Mouse (Mus musculus) C2C12 (cell line): ENCODE data around the gene Tm4sf20. TPM values are rescaled to one million over a fixed set of nuclear protein-coding genes. Genes with fewer than 3 reads are reported as not detected.

Experiments
- H3K27me3 ChIP-seq: one replicate; pipeline ENCODE4 v1.6.1; 2011; ENCODE audit not compliant: control insufficient read depth, insufficient read depth, insufficient read length
- H3K36me3 ChIP-seq: one replicate; pipeline ENCODE4 v1.6.1; 2011; ENCODE audit not compliant: control insufficient read depth, insufficient read depth
- H3K4me3 ChIP-seq: one replicate; pipeline ENCODE4 v1.5.1; 2011; ENCODE audit warnings: mild to moderate bottlenecking, control low read depth; ENCODE audit not compliant: poor library complexity, insufficient read depth, severe bottlenecking
- H3K79me2 ChIP-seq: one replicate; pipeline ENCODE4 v1.6.1; 2011; ENCODE audit not compliant: control insufficient read depth, insufficient read depth
- H3K79me3 ChIP-seq: one replicate; pipeline ENCODE4 v1.6.1; 2011; ENCODE audit warnings: low read depth, control low read depth
- H3ac ChIP-seq: one replicate; pipeline ENCODE3; 2011; ENCODE audit warnings: low read depth; ENCODE audit not compliant: control insufficient read depth, insufficient read length
- CEBPB ChIP-seq: IDR thresholded peaks from one replicate; pipeline ENCODE4 v1.6.1; 2011; ENCODE audit warnings: low read depth, mild to moderate bottlenecking, control low read depth, moderate library complexity
- CTCF ChIP-seq: IDR thresholded peaks from one replicate; pipeline ENCODE4 v1.5.1; 2011; ENCODE audit not compliant: control insufficient read depth, insufficient read depth, insufficient read length
- FOSL1 ChIP-seq: IDR thresholded peaks from one replicate; pipeline ENCODE4 v1.8.0; 2011; ENCODE audit warnings: mild to moderate bottlenecking, low read length; ENCODE audit not compliant: poor library complexity, insufficient read depth, severe bottlenecking
- MAX ChIP-seq: IDR thresholded peaks from one replicate; pipeline ENCODE4 v1.6.1; 2011; ENCODE audit warnings: mild to moderate bottlenecking, control low read depth
- MYOD1 ChIP-seq: IDR thresholded peaks from one replicate; pipeline ENCODE4 v1.6.1; 2011; ENCODE audit warnings: low read depth; ENCODE audit not compliant: control insufficient read depth, insufficient read length
- MYOG ChIP-seq: IDR thresholded peaks from one replicate; pipeline ENCODE4 v1.6.1; 2011; ENCODE audit not compliant: control insufficient read depth, insufficient read length; ENCODE audit errors: extremely low read depth
- USF1 ChIP-seq: IDR thresholded peaks from one replicate; pipeline ENCODE4 v1.6.1; 2011; ENCODE audit warnings: low read depth, mild to moderate bottlenecking, control low read depth, moderate library complexity
- polyA plus RNA-seq: library from polyadenylated mRNA; unstranded; fragments of >200 nt; fragmentation: generic; extraction: Trizol; gene quantifications from one replicate; pipeline ENCODE4 v1.2.1, GENCODE M21; 2012; ENCODE audit warnings: missing spikeins

Gene Tm4sf20
- polyA plus RNA-seq, 1 experiment = not detected

DNA sequence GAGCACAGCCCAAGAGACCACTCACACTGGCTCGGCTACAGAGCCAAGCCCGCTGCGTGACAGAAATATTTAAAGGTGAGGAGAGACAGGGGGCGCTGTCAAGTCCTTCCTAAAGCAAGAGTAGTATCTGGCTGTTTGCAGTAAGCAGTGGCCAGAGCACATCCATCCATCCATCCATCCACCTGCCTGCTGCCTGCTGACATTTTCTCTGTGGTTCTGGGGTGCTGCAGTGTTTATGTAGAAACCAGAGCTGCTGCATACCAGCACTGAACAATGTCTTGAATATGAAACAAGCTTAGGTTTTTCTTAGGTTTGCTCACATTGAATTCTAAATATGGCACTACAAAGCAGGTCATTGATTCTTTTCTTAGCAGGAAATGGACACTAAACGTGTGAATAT lies 4.9 kb upstream of the Tm4sf20 start:
- H3K36me3 ChIP-seq = no peaks in the 10 kb centered on the region
- H3K79me3 ChIP-seq = no peaks in the 10 kb centered on the region
- no peak for TF ChIP-seq MAX
- no peak for TF ChIP-seq MYOG
- TF ChIP-seq USF1 = no peak
- no peak for TF ChIP-seq FOSL1
- TF ChIP-seq CTCF = no peak
- TF ChIP-seq MYOD1 = no peak
- TF ChIP-seq CEBPB = no peak
- no peak overlapping the region for H3ac ChIP-seq
- H3K27me3 ChIP-seq = no peaks in the 10 kb centered on the region
- no peaks in the 10 kb centered on the region for H3K79me2 ChIP-seq
- no peak overlapping the region for H3K4me3 ChIP-seq

DNA sequence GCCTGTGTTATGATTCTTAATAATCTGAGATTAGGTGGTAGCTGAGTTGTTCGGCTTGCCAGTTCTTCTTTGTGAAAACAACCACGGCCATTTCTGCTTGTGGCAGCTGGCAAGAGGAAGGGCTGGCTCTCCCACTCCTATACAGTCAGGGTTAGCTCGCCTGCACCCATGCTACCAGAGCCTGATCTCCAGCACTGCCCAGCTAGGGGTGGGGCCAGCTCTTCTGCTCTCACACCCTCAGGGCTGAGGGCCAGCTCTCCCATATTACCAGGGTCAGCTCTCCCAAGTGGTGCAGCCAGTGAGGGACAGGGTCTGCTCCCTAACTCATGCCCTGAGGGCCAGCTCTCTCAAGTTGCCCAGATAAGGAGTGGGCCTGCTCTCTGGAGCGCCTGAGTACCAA lies 4.2 kb upstream of the Tm4sf20 start:
- H3K36me3 ChIP-seq = no peaks in the 10 kb centered on the region
- H3ac ChIP-seq = no peak overlapping the region
- no peaks in the 10 kb centered on the region for H3K79me3 ChIP-seq
- no peaks in the 10 kb centered on the region for H3K27me3 ChIP-seq
- no peak for TF ChIP-seq MYOG
- no peak for TF ChIP-seq USF1
- no peak for TF ChIP-seq CEBPB
- no peak for TF ChIP-seq CTCF
- TF ChIP-seq MYOD1 = no peak
- TF ChIP-seq MAX = no peak
- TF ChIP-seq FOSL1 = no peak
- no peak overlapping the region for H3K4me3 ChIP-seq
- H3K79me2 ChIP-seq = no peaks in the 10 kb centered on the region

DNA sequence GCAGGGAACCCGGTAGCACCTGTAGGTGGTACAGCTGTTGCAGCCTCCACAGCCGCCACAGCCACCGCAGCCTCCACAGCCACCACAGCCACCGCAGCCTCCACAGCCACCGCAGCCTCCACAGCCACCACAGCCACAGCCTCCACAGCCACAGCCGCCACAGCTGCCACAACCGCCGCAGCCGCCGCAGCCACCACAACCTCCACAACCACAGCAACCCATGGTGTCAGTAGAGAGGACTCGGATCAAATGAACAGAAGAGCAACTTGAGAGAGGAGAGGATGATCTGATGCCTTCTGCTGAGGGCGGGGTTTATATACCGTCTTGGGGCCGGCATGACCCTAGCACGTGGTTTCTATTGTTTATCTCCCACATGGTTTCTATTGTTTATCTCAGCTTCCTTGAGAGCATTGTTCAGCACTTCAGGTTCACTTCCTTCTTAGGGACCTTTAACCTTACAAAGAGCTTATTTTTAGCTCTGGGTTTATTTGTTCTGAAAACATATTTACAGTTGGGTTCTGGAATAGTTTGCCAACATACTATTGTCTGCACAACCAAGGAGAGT lies 2.8 kb upstream of the Tm4sf20 start, which contains the start of gene Gm47791:
Gene Gm47791, minus strand, starts transcription at position 222 of the 565 bp plus-strand sequence.
- Histone ChIP-seq H3K27me3 (no peaks in the 10 kb centered on the region), H3ac (no peak within 1 kb of the TSS), H3K36me3 (no peaks in the 10 kb centered on the region), H3K4me3 (no peak within 1 kb of the TSS), H3K79me3 (no peaks in the 10 kb centered on the region), H3K79me2 (no peaks in the 10 kb centered on the region)
- TF ChIP-seq CEBPB = no peak
- no peak for TF ChIP-seq FOSL1
- no peak for TF ChIP-seq MYOD1
- no peak for TF ChIP-seq USF1
- TF ChIP-seq MAX = no peak
- TF ChIP-seq MYOG = no peak
- TF ChIP-seq CTCF = no peak

DNA sequence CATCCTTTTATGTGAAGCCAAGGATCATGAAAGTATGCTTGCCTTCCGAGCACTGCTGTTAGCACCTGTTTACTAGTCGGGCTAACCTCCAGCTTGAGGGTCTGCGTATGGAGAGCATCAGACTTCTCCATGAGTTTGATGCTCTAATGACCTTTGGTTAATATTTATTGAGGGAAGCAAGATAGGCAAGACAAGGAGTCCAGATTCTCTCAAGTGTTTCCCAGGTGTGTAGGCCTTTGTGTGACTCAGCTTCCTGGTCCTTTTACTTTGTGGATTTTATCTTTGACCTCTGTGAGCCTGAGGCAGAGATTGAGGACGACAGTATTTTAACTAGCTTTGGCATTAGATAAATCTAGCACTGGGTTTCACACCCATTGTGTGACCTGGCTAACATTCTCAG lies 1.6 kb downstream of the Tm4sf20 start:
- H3K36me3 ChIP-seq = peaks cover 7% of the 10 kb centered on the region
- H3ac ChIP-seq = no peak overlapping the region
- H3K4me3 ChIP-seq = no peak overlapping the region
- TF ChIP-seq CTCF (no peak), MAX (no peak), MYOG (no peak), FOSL1 (no peak), MYOD1 (no peak), USF1 (no peak), CEBPB (no peak)
- H3K27me3 ChIP-seq = no peaks in the 10 kb centered on the region
- H3K79me2 ChIP-seq = no peaks in the 10 kb centered on the region
- no peaks in the 10 kb centered on the region for H3K79me3 ChIP-seq

DNA sequence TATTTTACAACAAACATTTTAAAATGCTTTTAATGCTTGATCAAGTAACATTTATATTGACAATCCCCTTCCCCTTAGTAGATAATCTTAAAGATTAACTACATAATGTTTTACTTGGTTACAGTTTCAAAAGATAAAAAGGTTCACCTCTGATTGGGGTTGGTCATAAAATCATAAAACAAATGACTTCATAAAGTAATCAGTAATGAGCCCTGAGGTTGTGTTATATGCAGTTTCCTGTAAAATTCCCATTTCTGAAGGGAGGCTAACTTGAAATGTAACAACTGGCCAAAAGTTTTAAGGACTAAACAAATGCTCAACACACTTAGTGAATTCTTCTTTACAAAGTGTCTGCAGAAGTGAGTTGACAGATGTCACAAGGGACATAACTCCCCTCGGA lies 2.0 kb downstream of the Tm4sf20 start:
- no peaks in the 10 kb centered on the region for H3K27me3 ChIP-seq
- H3K79me2 ChIP-seq = no peaks in the 10 kb centered on the region
- no peak overlapping the region for H3ac ChIP-seq
- TF ChIP-seq FOSL1 (no peak), CTCF (no peak), USF1 (no peak), CEBPB (no peak), MAX (no peak), MYOG (no peak), MYOD1 (no peak)
- H3K4me3 ChIP-seq = no peak overlapping the region
- no peaks in the 10 kb centered on the region for H3K79me3 ChIP-seq
- peaks cover 8% of the 10 kb centered on the region for H3K36me3 ChIP-seq

DNA sequence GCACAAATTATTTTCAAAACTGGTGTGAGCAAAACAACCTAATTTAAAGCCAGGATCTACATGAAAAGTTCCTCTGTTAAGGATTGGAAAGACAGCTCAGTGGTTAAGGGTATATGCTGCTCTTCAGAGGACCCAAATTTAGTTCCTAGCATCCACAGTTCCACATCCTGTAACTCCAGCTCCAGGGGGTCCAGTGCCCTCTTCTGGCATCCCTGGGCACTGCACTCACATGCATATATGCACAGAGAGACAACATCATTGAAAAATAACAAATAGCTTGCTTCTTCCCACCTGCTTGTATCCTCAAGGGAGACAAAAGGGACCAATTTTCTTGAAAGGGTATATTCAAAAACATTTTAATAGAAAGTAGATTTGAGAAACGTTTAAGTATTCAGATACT lies 6.0 kb downstream of the Tm4sf20 start:
- no peak overlapping the region for H3ac ChIP-seq
- no peaks in the 10 kb centered on the region for H3K27me3 ChIP-seq
- H3K79me2 ChIP-seq = no peaks in the 10 kb centered on the region
- H3K36me3 ChIP-seq = peaks cover 12% of the 10 kb centered on the region
- H3K4me3 ChIP-seq = no peak overlapping the region
- no peaks in the 10 kb centered on the region for H3K79me3 ChIP-seq
- no peak for TF ChIP-seq USF1
- no peak for TF ChIP-seq CTCF
- no peak for TF ChIP-seq MAX
- TF ChIP-seq FOSL1 = no peak
- TF ChIP-seq CEBPB = no peak
- TF ChIP-seq MYOG = no peak
- TF ChIP-seq MYOD1 = no peak
